Mouse (Mus musculus): ENCODE data around the gene Ccdc167. TPM values are rescaled to one million over a fixed set of nuclear protein-coding genes. Genes with fewer than 3 reads are reported as not detected.

The Ccdc167 gene
- total RNA-seq (2021) = 10 to 100 TPM; 16.7 to 18.7 TPM
- long read RNA-seq, experiment 1, full-length matches to known transcripts = 5 of 7 reads
- long read RNA-seq, experiment 1, partial matches to known transcripts = 1 of 7 reads
- long read RNA-seq, experiment 1, other reads (novel, unspliced or antisense) = 1 of 7 reads
- long read RNA-seq, experiment 2, full-length matches to known transcripts = 13 of 17 reads
- long read RNA-seq, experiment 2, partial matches to known transcripts = 1 of 17 reads
- long read RNA-seq, experiment 2, other reads (novel, unspliced or antisense) = 3 of 17 reads

DNA sequence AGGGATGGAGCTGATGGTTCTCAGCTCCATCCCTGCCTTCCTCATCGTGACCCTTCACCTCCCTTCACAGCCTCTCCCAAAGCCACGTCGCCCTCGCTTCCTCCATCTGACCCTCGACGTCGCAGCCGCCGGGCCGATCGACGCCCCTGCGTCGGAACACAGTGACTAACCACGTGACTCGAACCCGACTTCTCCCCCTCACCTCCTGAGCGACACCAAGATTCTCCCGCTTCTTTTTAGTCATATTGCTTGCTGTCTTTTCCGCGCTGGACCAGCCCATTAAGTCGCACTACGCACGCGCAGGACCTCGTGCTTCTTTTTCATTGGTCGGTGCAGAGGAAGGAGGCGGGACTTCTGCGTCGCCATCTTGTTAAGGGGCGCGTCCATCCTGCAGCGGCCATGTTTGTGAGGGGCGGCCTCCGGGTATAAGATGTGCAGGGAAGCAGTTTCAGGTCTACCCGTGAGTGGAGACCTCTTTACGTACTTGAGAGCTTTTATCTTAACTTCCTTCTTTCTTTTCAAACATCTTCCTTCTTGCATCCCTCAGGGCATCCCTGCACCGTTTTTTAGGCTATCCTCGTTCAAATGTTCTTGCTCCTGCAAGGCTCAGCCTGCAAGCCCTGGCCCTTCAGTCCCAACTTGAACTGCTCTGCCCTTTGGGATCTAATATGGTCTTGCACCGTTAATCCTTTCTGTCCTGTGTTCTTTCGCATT lies at the start of gene Ccdc167:
TSS of gene Ccdc167 (minus strand) at position 313 of the 714 bp plus-strand sequence.
- peak; percentile 95 for DNase-seq (ENCODE audit: low spot score in 2 of 2)

DNA sequence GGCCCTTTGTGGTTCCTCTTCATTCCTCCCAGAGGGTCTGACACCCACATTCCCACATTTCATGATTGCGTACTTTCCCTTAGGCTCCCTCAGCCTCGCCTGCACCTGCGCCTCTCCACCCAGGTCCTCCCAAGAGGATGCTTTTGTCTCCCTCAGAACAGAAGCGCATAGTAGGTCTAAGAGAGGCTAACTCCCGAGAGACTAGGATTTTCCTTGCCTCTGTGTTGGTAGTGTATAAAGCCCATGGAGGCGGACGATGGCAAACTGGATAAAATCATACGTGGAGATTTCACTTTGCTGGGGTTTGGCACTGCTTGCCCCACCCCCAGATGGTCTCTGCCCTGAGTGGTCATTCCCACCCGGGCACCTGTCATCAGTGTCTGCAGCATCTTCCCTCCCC lies 48.5 kb upstream of the Ccdc167 start:
- no peak for DNase-seq (ENCODE audit: low spot score in 2 of 2)

DNA sequence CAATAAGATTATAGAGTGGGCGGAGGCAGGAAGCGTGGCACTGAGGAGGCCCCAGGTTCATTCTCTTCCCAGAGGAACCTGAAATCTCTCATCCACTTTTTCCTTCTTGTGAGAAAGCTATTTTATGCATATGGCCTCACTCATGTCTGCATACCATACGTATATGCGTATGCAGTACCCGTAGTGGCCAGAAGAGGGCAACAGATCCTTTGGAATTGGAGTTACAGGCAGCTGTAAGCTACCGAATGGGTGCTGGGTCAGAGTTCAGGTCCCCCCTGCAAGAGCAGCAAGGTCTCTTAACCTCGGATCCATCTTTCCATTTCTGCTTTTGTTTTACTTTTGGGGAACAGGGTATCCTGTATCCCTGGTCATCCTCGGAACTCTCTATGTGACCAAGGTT lies 45.7 kb upstream of the Ccdc167 start:
- DNase-seq (ENCODE audit: low spot score in 2 of 2) = peak in 1 of 2 experiments; percentile 50

DNA sequence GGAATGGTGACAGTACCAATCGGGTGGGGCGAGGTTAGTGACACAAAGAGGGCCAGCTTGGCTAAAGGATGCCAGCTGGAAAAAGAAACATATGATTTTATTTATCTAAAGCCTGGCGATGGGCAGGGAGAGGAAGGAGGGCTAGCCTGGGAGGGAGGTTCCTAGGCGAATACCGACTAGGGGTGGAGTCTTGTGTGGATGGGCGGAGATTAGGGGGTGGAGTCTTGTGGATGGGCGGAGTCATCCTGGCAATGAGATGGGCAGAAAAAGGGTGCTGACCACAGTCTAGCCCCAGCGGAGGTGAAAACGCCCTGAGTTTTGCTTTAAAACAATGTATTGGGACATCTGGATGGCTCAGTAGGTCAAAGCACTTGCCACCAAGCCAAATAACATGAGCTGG lies 45.1 kb upstream of the Ccdc167 start:
- no peak for DNase-seq (ENCODE audit: low spot score in 2 of 2)

DNA sequence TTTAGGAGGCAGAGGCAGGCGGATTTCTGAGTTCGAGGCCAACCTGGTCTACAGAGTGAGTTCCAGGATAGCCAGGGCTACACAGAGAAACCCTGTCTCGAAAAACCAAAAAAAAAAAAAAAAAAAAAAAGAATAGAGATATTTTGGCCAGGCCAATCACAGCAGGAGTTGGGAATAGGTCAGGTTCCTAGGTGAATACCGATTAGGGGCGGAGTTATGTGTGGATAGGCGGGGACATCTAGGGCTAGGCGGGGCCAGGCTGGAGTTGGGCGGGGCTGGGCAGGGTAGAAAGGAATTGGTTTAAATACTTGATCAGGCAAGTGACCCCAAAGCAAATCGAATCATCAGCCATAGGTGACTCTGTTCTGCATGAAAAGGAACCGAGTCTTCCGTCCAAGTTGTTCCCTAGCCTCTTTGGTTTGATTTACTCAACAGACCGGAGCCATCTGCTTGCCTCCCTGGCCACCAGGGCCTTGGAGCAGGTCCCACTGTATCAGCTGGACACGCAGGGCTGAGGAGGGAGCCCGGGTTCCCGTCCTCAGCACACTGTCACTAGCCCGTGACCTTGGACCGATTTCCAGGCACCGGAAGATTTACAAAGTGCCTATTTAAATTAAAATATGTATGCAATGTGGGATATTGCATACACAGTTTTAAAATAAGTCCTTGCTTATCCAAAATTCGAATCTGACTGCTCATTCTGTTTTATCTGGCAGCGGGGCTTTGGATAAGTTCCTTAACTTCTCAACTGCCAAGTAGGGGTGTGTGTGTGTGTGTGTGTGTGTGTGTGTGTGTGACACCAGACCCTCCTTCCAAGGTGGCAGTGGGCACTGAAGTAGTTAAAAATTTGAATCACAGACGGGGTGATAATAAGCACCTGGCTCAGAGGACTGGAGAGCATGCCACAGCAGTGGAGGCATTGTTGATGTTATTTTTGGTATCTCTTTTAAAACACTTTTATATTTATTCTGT lies 43.8 kb upstream of the Ccdc167 start:
- DNase-seq (ENCODE audit: low spot score in 2 of 2) = no peak

DNA sequence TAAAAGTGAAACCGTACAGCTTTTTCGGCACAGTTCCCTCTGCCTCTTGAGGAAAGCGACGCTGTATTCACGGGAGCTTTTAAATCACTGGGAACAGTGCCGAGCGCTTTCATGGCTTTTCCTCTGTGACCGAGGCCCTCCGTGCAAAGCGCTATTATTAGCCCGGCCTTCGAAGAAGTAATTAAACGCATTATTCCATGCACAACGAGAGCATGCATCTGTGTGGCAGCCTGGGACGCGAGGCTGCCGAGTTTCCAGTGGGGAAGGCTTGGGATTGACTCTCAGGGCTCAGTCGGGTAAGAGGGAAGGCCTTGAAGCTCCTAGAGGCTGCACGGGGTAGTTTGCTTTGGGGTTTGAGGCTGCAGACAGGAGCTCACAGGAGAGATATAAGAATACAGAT lies 43.1 kb upstream of the Ccdc167 start:
- peak; percentile 8 to 10 for DNase-seq (ENCODE audit: low spot score in 2 of 2)

DNA sequence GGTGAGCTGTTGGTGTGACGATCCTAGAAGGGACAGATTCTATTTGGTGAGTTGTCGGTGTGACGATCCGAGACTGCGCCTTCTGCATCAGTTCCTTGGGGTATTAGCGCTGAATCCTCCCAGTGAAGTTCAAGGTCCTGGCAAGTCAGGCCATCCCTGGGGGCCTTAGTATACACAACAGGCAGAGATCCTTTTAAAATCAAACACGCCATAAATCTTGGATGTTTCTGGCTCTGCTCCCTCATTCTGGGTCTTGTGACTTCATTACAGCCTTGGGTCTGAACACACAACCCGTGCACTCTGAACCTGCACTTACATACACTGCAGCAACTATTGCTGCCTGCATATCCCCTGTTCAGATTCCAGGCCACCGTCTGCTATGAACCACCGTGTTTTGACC lies 39.5 kb upstream of the Ccdc167 start:
- DNase-seq (ENCODE audit: low spot score in 2 of 2) = no peak

DNA sequence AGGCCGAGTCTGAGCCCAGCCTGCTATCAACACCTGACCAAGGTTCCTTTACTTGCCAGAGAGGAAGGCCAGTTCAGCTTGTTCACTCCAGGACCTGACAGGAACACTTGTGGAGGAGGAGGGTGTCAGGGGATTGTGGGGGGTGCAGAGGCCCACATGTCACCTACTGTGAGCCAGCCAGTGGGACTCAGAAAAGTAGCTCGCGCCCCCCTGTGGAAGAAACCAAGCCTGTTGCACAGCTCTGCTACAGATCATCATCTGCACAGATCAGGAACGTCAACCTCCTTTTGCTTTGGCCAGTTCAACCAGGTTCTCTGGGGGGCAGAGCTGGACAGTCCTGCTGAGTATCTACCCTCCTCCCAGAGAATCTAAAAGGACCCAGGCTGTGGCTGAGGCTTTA lies 37.7 kb upstream of the Ccdc167 start:
- DNase-seq (ENCODE audit: low spot score in 2 of 2) = no peak

DNA sequence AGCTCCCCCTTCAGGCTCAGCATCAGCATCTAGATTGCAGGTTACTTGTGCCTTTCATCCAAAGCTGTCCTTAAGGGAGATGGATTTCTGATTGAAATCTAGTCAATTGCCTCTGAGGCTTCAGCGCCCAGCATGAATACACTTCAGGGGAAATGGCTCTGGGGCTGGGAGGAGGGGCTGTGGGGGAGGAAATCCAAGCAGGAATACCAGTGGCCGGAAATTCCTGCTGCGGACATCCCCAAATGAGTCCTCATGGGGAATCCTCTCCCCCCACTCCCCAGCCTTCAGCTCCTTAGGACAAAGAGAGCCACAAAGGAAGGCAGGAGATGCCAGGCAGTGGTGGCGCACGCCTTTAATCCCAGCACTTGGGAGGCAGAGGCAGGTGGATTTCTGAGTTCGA lies 30.6 kb upstream of the Ccdc167 start:
- DNase-seq (ENCODE audit: low spot score in 2 of 2) = no peak

DNA sequence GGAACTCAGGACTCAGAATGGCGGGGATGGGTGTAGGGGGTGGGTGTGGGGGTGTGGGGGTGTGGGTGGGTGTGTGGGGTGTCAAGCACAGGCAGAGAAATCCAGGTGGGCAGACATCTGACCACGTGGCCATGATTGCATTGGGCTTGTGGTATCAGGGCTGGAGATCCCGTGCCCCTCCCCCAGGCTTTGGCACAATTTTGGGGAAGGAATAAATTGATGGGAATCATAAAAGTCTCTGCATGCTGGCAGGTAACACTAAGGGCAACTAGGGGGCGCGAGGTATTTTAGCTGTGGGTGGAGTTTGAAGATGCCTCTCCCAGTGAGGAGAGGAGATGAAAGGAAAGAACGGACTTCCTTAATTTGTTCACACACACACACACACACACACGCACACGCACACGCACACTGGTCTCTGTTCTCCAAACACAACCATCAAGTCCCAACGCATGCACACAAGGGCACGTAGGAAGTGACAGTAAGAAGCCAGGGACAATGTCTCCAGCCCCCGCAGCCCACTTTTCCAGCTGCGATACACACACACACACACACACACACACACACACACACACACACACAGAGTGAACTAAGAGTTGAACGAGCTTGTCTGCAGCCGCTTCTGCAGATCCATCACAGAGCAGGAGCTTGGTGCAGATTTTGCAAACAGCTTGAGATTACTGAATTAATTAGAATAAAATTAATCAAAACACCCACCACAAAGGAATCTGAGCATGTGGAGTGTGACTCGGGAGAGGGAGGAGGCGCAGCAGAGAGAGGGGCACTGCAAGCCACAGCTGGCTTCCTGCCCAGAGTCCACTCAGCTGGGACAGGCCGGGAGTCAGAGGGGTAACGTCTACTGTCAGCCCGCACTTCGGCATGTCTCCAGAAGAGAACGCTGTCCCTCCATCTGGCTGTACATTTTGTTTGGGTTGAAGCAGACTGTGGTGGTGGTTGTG lies 21.3 kb upstream of the Ccdc167 start:
- DNase-seq (ENCODE audit: low spot score in 2 of 2) = peak; percentile 27 to 35

DNA sequence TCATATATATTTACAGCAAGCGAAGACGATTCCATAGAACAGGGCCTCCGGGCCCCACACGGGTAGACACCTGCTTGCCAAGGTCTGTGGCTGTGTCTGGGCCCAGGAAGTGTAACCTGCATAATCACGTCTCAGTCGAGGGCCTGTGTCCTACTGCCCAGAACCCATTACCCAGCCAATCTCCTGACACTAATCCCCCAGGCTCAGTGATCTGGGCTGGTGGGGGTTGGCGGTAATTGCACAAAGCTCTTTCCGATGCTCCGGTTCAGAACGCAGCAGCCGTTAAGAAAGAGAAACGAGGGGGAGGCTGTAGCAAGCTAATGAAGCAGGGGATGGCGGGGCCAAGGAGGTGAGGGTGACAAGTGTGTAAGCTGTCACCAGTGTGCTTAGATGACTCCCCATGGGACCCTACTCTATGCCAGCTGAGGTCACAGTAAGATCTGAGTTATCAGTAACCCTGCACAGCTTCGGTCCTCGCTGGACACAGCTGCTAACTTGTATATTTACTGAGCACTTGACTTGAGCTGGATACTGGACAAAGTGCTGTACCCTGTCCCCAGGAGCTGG lies 19.7 kb upstream of the Ccdc167 start:
- DNase-seq (ENCODE audit: low spot score in 2 of 2) = no peak

DNA sequence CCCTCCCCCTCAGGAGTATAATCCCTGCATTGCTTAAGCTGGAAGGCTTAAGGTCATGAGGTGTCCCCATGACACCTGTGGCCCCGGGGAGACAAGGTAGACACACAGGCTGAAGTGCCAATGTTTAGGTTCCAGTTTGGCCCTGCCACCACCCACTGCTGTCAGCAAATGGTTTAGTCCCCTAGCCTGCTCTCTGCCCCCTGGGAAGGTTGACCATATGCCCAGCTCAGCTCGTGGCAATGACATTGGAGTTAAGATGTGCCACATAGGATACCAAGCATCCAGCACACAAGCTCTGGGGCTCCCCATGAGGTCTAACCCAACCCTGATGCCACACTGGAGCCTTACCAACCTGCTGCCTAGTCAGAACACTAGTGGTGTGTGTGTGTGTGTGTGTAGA lies 15.7 kb upstream of the Ccdc167 start:
- no peak for DNase-seq (ENCODE audit: low spot score in 2 of 2)

DNA sequence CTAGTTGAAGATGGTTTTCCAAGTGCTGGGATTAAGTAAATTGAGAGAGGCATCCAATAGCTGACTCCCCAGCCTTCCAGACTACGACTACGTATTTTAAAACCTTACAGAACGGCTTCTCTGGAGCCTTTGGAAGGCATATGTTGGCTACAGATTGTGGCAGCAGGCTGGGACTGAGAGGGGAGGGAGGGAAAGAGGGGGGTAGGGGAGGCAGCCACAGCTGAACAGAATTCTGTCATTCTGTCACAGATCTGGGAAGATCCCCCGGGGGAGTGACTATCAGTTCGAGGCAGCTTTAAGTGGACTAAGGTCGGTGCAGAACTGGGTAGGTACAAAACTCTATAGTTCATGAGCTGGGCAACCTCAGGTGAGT lies 15.1 kb upstream of the Ccdc167 start:
- DNase-seq (ENCODE audit: low spot score in 2 of 2) = no peak

DNA sequence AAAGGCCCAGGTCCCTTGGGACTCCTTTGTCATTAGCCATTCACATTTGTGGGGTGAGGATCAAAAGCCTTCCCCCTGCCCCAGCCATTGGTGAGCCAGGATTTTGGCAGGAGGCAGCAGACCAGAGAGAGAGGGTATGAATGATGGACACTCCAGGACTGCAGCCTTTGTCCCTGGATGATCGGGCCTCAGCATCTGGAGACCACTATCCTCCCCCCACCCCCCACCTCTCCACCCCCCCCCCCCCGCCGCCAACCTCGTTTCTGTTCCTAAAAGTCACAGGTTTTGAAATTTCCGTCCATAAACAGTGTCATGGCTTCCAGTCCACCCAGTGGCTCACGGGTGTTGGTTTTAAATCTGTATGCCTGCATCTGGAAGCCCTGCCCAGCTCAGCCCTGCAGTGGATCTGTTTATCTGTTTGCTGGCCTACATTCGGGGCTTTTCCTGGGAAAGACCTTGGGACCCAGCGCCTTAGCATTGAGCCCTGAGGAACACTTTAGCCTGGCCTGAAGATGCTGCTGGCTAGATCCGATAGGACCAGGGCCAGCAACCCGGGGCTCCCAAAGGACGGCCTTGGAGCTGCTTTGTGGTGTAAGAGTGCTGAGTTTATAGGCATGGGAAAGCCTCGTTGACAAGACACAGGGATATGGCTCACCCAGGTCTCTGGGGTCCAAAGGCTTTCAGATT lies 14.6 kb upstream of the Ccdc167 start:
- DNase-seq (ENCODE audit: low spot score in 2 of 2) = no peak

DNA sequence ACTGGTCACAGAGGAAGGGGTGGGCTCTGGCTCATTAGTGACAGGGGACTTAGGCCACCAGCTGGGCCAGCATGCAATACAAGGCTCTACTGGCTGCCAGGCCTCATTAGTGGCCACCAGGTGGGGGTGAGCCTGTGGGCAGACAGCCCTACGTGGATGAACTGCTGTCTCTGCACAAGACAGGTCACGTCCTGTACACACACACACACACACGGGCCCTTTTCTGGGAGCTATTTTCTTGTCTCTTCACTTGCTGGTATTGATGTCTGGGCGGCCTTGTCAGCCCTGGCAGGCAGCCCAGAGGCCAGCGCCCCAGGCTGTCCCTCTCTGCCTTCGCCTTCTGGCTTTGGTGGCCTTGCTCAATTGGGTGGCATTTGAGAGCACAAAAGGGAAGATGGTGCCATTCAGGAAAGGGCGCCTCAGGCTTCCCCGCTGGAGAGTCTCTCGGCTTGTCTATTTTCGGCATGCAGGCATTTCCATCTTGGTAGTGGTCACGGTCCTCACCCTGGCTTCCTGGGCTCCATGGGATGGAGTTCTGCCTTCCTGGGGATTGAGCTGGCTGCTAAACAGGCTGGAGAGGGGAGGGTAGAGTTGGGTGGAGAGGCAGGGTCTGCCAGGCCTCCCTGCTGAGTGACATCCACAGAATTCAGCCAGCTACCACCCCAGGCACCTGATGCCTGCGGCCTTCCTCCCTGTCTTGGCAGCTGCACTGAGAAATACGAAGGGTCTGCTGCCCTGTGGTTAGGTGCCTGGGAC lies 13.8 kb upstream of the Ccdc167 start:
- no peak for DNase-seq (ENCODE audit: low spot score in 2 of 2)

DNA sequence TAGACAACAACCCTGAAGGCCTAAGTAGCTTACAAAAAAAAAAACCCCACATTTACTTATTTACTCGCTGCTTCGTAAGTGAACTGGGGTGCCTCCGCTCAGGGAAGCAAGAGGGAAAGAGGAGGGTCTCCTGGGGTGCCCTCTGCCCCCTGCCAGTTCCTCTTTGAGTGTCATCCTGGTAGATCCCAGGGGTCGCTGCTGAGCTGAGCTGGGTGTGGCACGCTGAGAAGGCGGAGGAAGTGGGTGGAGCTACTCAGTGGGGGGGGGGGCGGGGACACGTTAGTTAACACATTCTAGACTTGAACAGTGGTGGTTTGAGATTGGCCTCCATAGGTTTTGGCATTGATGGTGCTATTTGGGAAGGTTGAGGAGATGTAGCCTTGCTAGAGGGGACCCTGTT lies 11.2 kb upstream of the Ccdc167 start:
- DNase-seq (ENCODE audit: low spot score in 2 of 2) = no peak

DNA sequence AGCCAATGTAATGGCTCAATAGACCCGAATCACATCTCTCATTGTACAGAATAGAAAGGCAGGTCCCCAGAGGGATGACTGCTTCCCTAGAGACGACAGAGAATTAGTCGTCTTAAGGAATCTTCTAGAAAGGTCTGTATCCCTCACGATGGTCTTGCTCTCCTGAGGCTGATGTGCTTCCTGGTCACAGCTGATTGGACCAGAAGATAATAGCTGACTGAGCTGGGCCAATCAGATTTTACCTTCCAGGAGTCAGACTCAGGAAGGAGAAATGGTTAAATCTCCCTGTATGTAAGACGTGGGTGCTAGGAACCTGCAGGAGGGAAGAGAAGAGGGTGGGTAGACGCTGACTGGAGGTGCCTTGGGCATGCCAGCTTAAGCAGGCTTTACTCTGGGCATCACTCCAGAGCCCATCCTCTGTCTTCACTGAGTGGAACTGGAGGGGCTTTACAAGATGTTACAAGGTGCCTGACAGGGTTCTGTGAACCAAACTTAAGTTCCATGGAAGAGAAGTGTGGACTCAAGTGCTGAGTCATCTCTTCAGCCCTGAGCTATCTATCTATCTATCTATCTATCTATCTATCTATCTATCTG lies 8.3 kb upstream of the Ccdc167 start:
- no peak for DNase-seq (ENCODE audit: low spot score in 2 of 2)

DNA sequence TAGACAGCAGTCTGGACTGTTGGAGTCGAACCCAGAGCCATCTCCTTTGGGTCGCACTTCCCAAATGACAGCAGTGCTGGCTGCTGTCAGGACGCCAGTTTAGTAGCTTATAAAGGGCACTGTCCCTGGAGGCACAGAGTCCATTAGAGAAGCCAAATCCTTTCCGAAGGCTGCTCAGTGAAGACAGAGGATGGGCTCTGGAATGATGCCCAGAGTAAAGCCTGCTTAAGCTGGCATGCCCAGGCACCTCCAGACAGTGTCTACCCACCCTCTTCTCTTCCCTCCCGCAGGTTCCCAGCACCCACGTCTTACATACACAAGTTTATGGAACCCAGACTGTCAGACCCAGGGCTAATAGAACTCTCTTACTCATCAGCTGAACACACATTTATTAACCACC lies 7.8 kb upstream of the Ccdc167 start:
- no peak for DNase-seq (ENCODE audit: low spot score in 2 of 2)

All from left cerebral cortex, adult 18-20 months (tissue).